Mouse (Mus musculus): ENCODE data around the gene Ndrg3. TPM values are rescaled to one million over a fixed set of nuclear protein-coding genes. Genes with fewer than 3 reads are reported as not detected.
A peak's percentile ranks its signal among the peaks of the same experiment; 100 is the strongest.

The Ndrg3 gene
- total and polyA plus RNA-seq, 3 experiments: 16.6 to 27.5 (median 21.8) TPM

- H3K9ac ChIP-seq (ENCODE audit: insufficient read depth, low read depth): no peak overlapping the region
Observed at GRCm38 (mm10) chr2:156882431-156883001, 109.3 kb downstream of the Ndrg3 start.

GRCm38 (mm10) chr2:156879541-156879940 lies 112.3 kb downstream of the Ndrg3 start:
- no peaks in the 10 kb centered on the region for H3K79me2 ChIP-seq (replicated peaks; ENCODE audit: control insufficient read depth, extremely low read depth, insufficient read depth, poor library complexity, severe bottlenecking)
- H3K36me3 ChIP-seq (replicated peaks in 1 of 2; ENCODE audit: control insufficient read depth in 1 of 2, insufficient read depth in 1 of 2, low read length in 1 of 2): peaks cover 1 to 14% of the 10 kb centered on the region in 2 experiments
- no peak overlapping the region for H3K4me3 ChIP-seq (replicated peaks in 1 of 3; ENCODE audit: low read depth in 2 of 3, low read length in 2 of 3, poor library complexity in 1 of 3)
- no peak overlapping the region for H3K9ac ChIP-seq (ENCODE audit: insufficient read depth, low read depth)
- H3K4me1 ChIP-seq (ENCODE audit: control insufficient read depth in 1 of 2, insufficient read depth in 2 of 2): peaks cover 7 to 36% of the 10 kb centered on the region in 2 experiments
- no peak overlapping the region for H3K4me2 ChIP-seq (ENCODE audit: insufficient read depth, low read depth, poor library complexity, severe bottlenecking)
- H3K27me3 ChIP-seq (replicated peaks): no peaks in the 10 kb centered on the region
- in situ Hi-C loops (cut with MboI; ENCODE audit: low pct_ligation_motif_present, low pct_unique_long_range_greater_than_20kb, low sequenced_read_pairs) (loop anchor here (5.0 to 25.0 kb wide), 2 partner anchors 118 to 208 kb away; partner anchors contain the start of genes Soga1 and Tldc2), dilution Hi-C loops (cut with MboI; ENCODE audit: extremely low pct_ligation_motif_present, extremely low pct_unique_long_range_greater_than_20kb, low sequenced_read_pairs) (no loop called here)
- TF ChIP-seq CHD1 (IDR thresholded peaks at IDR 0.05; ENCODE audit: low read depth, low read length): no peak
- TF ChIP-seq JUN (IDR thresholded peaks at IDR 0.05; ENCODE audit: insufficient read depth, low read depth, low read length): no peak
- no peak for TF ChIP-seq MXI1 (IDR thresholded peaks at IDR 0.05; ENCODE audit: low read depth, low read length)
- no peak for TF ChIP-seq UBTF (IDR thresholded peaks at IDR 0.05; ENCODE audit: low read depth, low read length)
- no peak for TF ChIP-seq ZMIZ1 (IDR thresholded peaks at IDR 0.05; ENCODE audit: low read depth, low read length)
- no peak for TF ChIP-seq USF2 (conservative IDR thresholded peaks at IDR 0.05; ENCODE audit: low read depth, low read length)
- TF ChIP-seq MEF2A (IDR thresholded peaks at IDR 0.05; ENCODE audit: borderline replicate concordance, low read depth, low read length): no peak
- TF ChIP-seq IRF4 (IDR thresholded peaks at IDR 0.05; ENCODE audit: low read depth, low read length): no peak
- no peak for TF ChIP-seq KAT2A (IDR thresholded peaks at IDR 0.05; ENCODE audit: insufficient replicate concordance, low read length)
- no peak for TF ChIP-seq RCOR1 (conservative IDR thresholded peaks at IDR 0.05; ENCODE audit: low read depth, low read length)
- no peak for TF ChIP-seq TBP (conservative IDR thresholded peaks at IDR 0.05; ENCODE audit: low read depth, low read length)
- no peak for TF ChIP-seq ZNF384 (IDR thresholded peaks at IDR 0.05; ENCODE audit: low read depth, low read length)
- TF ChIP-seq E2F4 (IDR thresholded peaks at IDR 0.05; ENCODE audit: insufficient replicate concordance, low read depth, low read length): no peak
- TF ChIP-seq TCF12 (IDR thresholded peaks at IDR 0.05; ENCODE audit: low read depth, low read length): no peak
- TF ChIP-seq ETS1 (conservative IDR thresholded peaks at IDR 0.05; ENCODE audit: low read depth, low read length): no peak
- TF ChIP-seq POLR2AphosphoS2 (IDR thresholded peaks at IDR 0.05; ENCODE audit: low read depth, low read length): no peak
- TF ChIP-seq MAX (IDR thresholded peaks at IDR 0.05; ENCODE audit: low read length): no peak
- no peak for TF ChIP-seq ZKSCAN1 (IDR thresholded peaks at IDR 0.05; ENCODE audit: borderline replicate concordance, low read depth, low read length)
- TF ChIP-seq MAFK (IDR thresholded peaks at IDR 0.05; ENCODE audit: insufficient replicate concordance, low read length): no peak
- no peak for TF ChIP-seq EP300 (IDR thresholded peaks at IDR 0.05; ENCODE audit: low read length)
- no peaks in the 10 kb centered on the region for H3K9me3 ChIP-seq (replicated peaks; ENCODE audit: low read length)
- H3K27ac ChIP-seq (ENCODE audit: insufficient read depth, low read depth): no peak overlapping the region
- DNase-seq (ENCODE audit: extremely low read depth): no peak

More at GRCm38 (mm10) chr2:156882431-156883001, 109.3 kb downstream of the Ndrg3 start:
- H3K4me2 ChIP-seq (ENCODE audit: insufficient read depth, low read depth, poor library complexity, severe bottlenecking): peak overlapping the region; percentile 43
- no peaks in the 10 kb centered on the region for H3K9me3 ChIP-seq (replicated peaks; ENCODE audit: low read length)
- no peak overlapping the region for H3K4me3 ChIP-seq (replicated peaks in 1 of 3; ENCODE audit: low read depth in 2 of 3, low read length in 2 of 3, poor library complexity in 1 of 3)
- TF ChIP-seq ETS1 (conservative IDR thresholded peaks at IDR 0.05; ENCODE audit: low read depth, low read length) (no peak), RAD21 (IDR thresholded peaks at IDR 0.05; ENCODE audit: low read depth, low read length) (no peak), SMC3 (IDR thresholded peaks at IDR 0.05; ENCODE audit: low read depth, low read length) (no peak), NRF1 (IDR thresholded peaks at IDR 0.05; ENCODE audit: low read depth, low read length) (peak; percentile 47; the same call in 1 of the 2 replicates), TBP (conservative IDR thresholded peaks at IDR 0.05; ENCODE audit: low read depth, low read length) (no peak)
- peak; percentile 25 for DNase-seq (ENCODE audit: extremely low read depth)
- no peaks in the 10 kb centered on the region for H3K79me2 ChIP-seq (replicated peaks; ENCODE audit: control insufficient read depth, extremely low read depth, insufficient read depth, poor library complexity, severe bottlenecking)
- dilution Hi-C loops (cut with MboI; ENCODE audit: extremely low pct_ligation_motif_present, extremely low pct_unique_long_range_greater_than_20kb, low sequenced_read_pairs) (no loop called here), in situ Hi-C loops (cut with MboI; ENCODE audit: low pct_ligation_motif_present, low pct_unique_long_range_greater_than_20kb, low sequenced_read_pairs) (loop anchor here (25.0 kb wide), 1 partner anchor 205 kb away; the partner anchor contains the start of genes Soga1 and Tldc2)
- H3K4me1 ChIP-seq (ENCODE audit: control insufficient read depth in 1 of 2, insufficient read depth in 2 of 2): peaks cover 7 to 55% of the 10 kb centered on the region in 2 experiments
- H3K36me3 ChIP-seq (replicated peaks in 1 of 2; ENCODE audit: control insufficient read depth in 1 of 2, insufficient read depth in 1 of 2, low read length in 1 of 2): no peaks in the 10 kb centered on the region
- no peaks in the 10 kb centered on the region for H3K27me3 ChIP-seq (replicated peaks)
- H3K27ac ChIP-seq (ENCODE audit: insufficient read depth, low read depth): no peak overlapping the region
